Mouse (Mus musculus): Measurements from ENCODE around the gene Klk8. TPM values are rescaled to one million over a fixed set of nuclear protein-coding genes. Genes with fewer than 3 reads are reported as not detected.

Klk8 gene
- polyA plus RNA-seq, 1 experiment: 1.9 TPM

- WGBS: 72% methylated on average over 7 of the region's 7 CpGs
- DNase-seq: no peak
- H3K27me3 ChIP-seq (ENCODE audit: control insufficient read depth, insufficient read depth, low read length): no peaks in the 10 kb centered on the region; the same call in 1 of the 2 replicates
- no peak within 1 kb of the TSS for H3K27ac ChIP-seq (ENCODE audit: insufficient read depth, low read length)
- TF ChIP-seq POLR2A (IDR thresholded peaks at IDR 0.05; ENCODE audit: borderline replicate concordance, insufficient read depth, low read length): no peak
- TF ChIP-seq CTCF (IDR thresholded peaks at IDR 0.05; ENCODE audit: borderline replicate concordance, insufficient read depth, low read depth, low read length): no peak
- H3K4me3 ChIP-seq (replicated peaks; ENCODE audit: insufficient read depth, low read depth, low read length): no peak within 1 kb of the TSS
- H3K4me1 ChIP-seq (ENCODE audit: control insufficient read depth, insufficient read depth, low read length): no peaks in the 10 kb centered on the region
Measured at GRCm38 (mm10) chr7:43791591-43791990, 5.8 kb upstream of the Klk8 start, which contains the start of gene Klk9. TSS of gene Klk9 (plus strand) at chr7:43791891.

- 8% methylated on average over 8 of the region's 8 CpGs for WGBS
- H3K4me3 ChIP-seq (replicated peaks; ENCODE audit: insufficient read depth, low read depth, low read length): no peak overlapping the region
- no peaks in the 10 kb centered on the region; the same call in 1 of the 2 replicates for H3K27me3 ChIP-seq (ENCODE audit: control insufficient read depth, insufficient read depth, low read length)
- TF ChIP-seq CTCF (IDR thresholded peaks at IDR 0.05; ENCODE audit: borderline replicate concordance, insufficient read depth, low read depth, low read length) (no peak), POLR2A (IDR thresholded peaks at IDR 0.05; ENCODE audit: borderline replicate concordance, insufficient read depth, low read length) (no peak)
- no peaks in the 10 kb centered on the region for H3K4me1 ChIP-seq (ENCODE audit: control insufficient read depth, insufficient read depth, low read length)
- DNase-seq: no peak
- H3K27ac ChIP-seq (ENCODE audit: insufficient read depth, low read length): no peak overlapping the region
Measured at GRCm38 (mm10) chr7:43796355-43796754, 1.0 kb upstream of the Klk8 start.

DNA sequence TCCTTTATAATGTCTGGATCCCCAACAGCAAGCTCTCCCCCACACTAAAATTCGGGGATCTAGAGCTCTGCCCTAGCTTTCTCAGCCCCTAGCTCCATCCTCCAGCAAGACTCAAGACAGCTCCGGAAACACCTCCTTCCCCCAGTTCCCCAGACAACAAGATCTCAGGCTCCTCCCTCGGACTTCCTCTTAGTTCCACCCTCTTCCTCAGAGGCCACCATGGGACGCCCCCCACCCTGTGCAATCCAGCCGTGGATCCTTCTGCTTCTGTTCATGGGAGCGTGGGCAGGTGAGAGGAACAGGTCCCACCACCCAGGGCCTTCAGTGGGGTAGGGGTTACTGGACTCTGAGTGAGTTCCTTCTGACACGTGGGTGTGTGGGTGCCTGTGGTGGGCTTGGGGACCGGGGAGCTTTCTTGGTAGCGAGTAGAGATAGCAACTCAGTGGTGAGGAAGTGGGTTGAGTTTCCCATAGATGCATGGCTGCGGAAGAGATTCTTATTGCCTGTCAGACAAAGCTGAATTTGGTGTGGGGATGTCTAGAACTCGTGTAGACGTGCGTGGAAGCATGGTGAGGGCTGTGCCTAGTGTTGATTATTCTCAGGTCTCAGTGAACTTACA, 576 bp downstream of the Klk8 start:
- Histone ChIP-seq H3K4me1 (ENCODE audit: control insufficient read depth, insufficient read depth, low read length) (no peaks in the 10 kb centered on the region), H3K4me3 (replicated peaks; ENCODE audit: insufficient read depth, low read depth, low read length) (no peak overlapping the region), H3K27ac (ENCODE audit: insufficient read depth, low read length) (no peak overlapping the region), H3K27me3 (ENCODE audit: control insufficient read depth, insufficient read depth, low read length) (no peaks in the 10 kb centered on the region; the same call in 1 of the 2 replicates)
- DNase-seq: no peak
- TF ChIP-seq CTCF (IDR thresholded peaks at IDR 0.05; ENCODE audit: borderline replicate concordance, insufficient read depth, low read depth, low read length) (no peak), POLR2A (IDR thresholded peaks at IDR 0.05; ENCODE audit: borderline replicate concordance, insufficient read depth, low read length) (no peak)
- WGBS: 37% methylated on average over 13 of the region's 13 CpGs

- DNase-seq: no peak
- TF ChIP-seq CTCF (IDR thresholded peaks at IDR 0.05; ENCODE audit: borderline replicate concordance, insufficient read depth, low read depth, low read length) (no peak), POLR2A (IDR thresholded peaks at IDR 0.05; ENCODE audit: borderline replicate concordance, insufficient read depth, low read length) (no peak)
- H3K4me1 ChIP-seq (ENCODE audit: control insufficient read depth, insufficient read depth, low read length): no peaks in the 10 kb centered on the region
- 59% methylated on average over 7 of the region's 7 CpGs for WGBS
- no peak overlapping the region for H3K4me3 ChIP-seq (replicated peaks; ENCODE audit: insufficient read depth, low read depth, low read length)
- H3K27ac ChIP-seq (ENCODE audit: insufficient read depth, low read length): no peak overlapping the region
- H3K27me3 ChIP-seq (ENCODE audit: control insufficient read depth, insufficient read depth, low read length): no peaks in the 10 kb centered on the region; the same call in 1 of the 2 replicates
Measured at GRCm38 (mm10) chr7:43799876-43800275, 2.5 kb downstream of the Klk8 start.

DNA sequence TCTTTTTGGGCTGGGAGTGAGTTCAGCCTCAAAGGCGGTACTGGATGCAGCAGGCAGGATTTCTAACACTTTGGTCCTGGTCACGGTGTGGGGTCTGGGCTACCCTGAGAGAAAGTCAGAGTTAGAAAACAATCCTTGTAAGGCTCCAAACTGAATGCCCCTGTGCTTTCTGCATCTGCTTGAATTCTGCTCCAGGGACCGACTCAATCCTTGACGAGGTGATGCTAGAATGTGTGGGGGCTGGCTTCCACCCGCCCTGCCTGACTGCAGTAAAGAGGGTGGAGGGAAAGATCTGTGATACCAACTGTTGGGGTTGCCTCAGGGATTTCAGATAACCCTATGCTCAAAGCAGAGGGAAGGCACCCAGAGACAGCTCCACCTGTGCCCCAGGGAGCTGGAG, 13.6 kb downstream of the Klk8 start, which contains the start of gene Klk7:
Klk7 (plus strand) TSS at position 301 of the 400 bp plus-strand sequence.
- WGBS: 54% methylated on average over 5 of the region's 5 CpGs
- TF ChIP-seq POLR2A (IDR thresholded peaks at IDR 0.05; ENCODE audit: borderline replicate concordance, insufficient read depth, low read length): no peak
- no peak for TF ChIP-seq CTCF (IDR thresholded peaks at IDR 0.05; ENCODE audit: borderline replicate concordance, insufficient read depth, low read depth, low read length)
- no peak within 1 kb of the TSS for H3K27ac ChIP-seq (ENCODE audit: insufficient read depth, low read length)

GRCm38 (mm10) chr7:43815211-43815610, 17.8 kb downstream of the Klk8 start:
- H3K4me1 ChIP-seq (ENCODE audit: control insufficient read depth, insufficient read depth, low read length): no peaks in the 10 kb centered on the region
- no peaks in the 10 kb centered on the region for H3K27me3 ChIP-seq (ENCODE audit: control insufficient read depth, insufficient read depth, low read length)
- 85% methylated on average over 7 of the region's 7 CpGs for WGBS
- DNase-seq: no peak
- no peak overlapping the region for H3K4me3 ChIP-seq (replicated peaks; ENCODE audit: insufficient read depth, low read depth, low read length)
- TF ChIP-seq POLR2A (IDR thresholded peaks at IDR 0.05; ENCODE audit: borderline replicate concordance, insufficient read depth, low read length) (no peak), CTCF (IDR thresholded peaks at IDR 0.05; ENCODE audit: borderline replicate concordance, insufficient read depth, low read depth, low read length) (no peak)
- no peak overlapping the region for H3K27ac ChIP-seq (ENCODE audit: insufficient read depth, low read length)

More for the DNA sequence above, 13.6 kb downstream of the Klk8 start, which contains the start of gene Klk7:
- Histone ChIP-seq H3K27me3 (ENCODE audit: control insufficient read depth, insufficient read depth, low read length) (no peaks in the 10 kb centered on the region), H3K4me1 (ENCODE audit: control insufficient read depth, insufficient read depth, low read length) (no peaks in the 10 kb centered on the region), H3K4me3 (replicated peaks; ENCODE audit: insufficient read depth, low read depth, low read length) (no peak within 1 kb of the TSS)
- no peak for DNase-seq

GRCm38 (mm10) chr7:43816746-43817145, 19.4 kb downstream of the Klk8 start:
- Histone ChIP-seq H3K4me1 (ENCODE audit: control insufficient read depth, insufficient read depth, low read length) (no peaks in the 10 kb centered on the region), H3K27me3 (ENCODE audit: control insufficient read depth, insufficient read depth, low read length) (no peaks in the 10 kb centered on the region), H3K27ac (ENCODE audit: insufficient read depth, low read length) (no peak overlapping the region), H3K4me3 (replicated peaks; ENCODE audit: insufficient read depth, low read depth, low read length) (no peak overlapping the region)
- TF ChIP-seq CTCF (IDR thresholded peaks at IDR 0.05; ENCODE audit: borderline replicate concordance, insufficient read depth, low read depth, low read length): no peak
- TF ChIP-seq POLR2A (IDR thresholded peaks at IDR 0.05; ENCODE audit: borderline replicate concordance, insufficient read depth, low read length): no peak
- DNase-seq: no peak

DNA sequence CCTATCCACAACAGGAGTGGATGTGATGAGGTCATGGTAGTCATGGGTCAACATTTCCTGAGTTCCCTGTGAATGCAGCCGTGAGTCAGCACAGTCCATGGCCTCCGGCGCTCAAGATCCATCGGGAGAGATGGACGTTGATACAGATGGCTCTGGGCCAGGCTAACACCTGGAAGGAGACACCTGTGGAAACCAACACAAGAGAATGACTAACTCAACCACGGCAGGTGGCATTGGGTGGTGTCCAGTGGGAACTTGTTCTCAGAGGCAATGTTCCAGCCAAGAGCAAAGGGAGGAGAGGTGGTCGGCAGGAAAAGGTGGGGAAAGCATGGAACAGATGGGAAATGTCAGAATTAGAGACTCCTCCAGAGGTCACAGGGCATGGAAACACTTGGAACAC, 24.2 kb downstream of the Klk8 start:
- 84% methylated on average over 7 of the region's 7 CpGs for WGBS
- no peak for TF ChIP-seq CTCF (IDR thresholded peaks at IDR 0.05; ENCODE audit: borderline replicate concordance, insufficient read depth, low read depth, low read length)
- TF ChIP-seq POLR2A (IDR thresholded peaks at IDR 0.05; ENCODE audit: borderline replicate concordance, insufficient read depth, low read length): no peak
- Histone ChIP-seq H3K4me1 (ENCODE audit: control insufficient read depth, insufficient read depth, low read length) (no peaks in the 10 kb centered on the region), H3K27me3 (ENCODE audit: control insufficient read depth, insufficient read depth, low read length) (no peaks in the 10 kb centered on the region), H3K27ac (ENCODE audit: insufficient read depth, low read length) (no peak overlapping the region), H3K4me3 (replicated peaks; ENCODE audit: insufficient read depth, low read depth, low read length) (no peak overlapping the region)
- no peak for DNase-seq
